Mouse (Mus musculus): Measurements from ENCODE around the gene Arid1b.
A peak's percentile ranks its signal among the peaks of the same experiment; 100 is the strongest.

Gene Arid1b

DNA sequence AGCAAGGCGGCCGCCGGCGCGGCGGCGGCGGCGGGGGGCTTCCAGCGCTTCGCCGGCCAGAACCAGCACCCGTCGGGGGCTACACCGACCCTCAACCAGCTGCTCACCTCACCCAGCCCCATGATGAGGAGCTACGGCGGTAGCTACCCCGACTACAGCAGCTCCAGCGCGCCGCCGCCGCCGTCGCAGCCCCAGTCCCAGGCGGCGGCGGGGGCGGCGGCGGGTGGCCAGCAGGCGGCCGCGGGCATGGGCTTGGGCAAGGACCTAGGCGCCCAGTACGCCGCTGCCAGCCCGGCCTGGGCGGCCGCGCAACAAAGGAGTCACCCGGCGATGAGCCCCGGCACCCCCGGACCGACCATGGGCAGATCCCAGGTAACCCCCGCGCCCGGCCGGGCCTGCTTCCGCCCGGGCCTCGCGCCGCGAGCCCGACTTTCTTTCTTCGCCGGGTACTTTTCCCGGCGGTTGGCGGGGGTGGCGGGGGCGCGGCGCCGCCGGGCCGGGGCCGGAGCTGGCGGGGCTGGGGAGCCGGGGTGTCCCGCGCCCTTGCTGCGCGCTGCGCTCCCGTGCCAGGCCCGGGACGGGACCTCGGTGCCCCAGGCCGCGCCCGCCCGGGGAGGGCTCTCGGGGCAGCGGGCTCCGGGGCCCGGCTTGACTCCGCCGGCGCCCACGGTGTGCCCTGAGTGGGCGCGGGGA is 2.1 kb downstream of the Arid1b start:
- DNase-seq = peak; percentile 96

DNA sequence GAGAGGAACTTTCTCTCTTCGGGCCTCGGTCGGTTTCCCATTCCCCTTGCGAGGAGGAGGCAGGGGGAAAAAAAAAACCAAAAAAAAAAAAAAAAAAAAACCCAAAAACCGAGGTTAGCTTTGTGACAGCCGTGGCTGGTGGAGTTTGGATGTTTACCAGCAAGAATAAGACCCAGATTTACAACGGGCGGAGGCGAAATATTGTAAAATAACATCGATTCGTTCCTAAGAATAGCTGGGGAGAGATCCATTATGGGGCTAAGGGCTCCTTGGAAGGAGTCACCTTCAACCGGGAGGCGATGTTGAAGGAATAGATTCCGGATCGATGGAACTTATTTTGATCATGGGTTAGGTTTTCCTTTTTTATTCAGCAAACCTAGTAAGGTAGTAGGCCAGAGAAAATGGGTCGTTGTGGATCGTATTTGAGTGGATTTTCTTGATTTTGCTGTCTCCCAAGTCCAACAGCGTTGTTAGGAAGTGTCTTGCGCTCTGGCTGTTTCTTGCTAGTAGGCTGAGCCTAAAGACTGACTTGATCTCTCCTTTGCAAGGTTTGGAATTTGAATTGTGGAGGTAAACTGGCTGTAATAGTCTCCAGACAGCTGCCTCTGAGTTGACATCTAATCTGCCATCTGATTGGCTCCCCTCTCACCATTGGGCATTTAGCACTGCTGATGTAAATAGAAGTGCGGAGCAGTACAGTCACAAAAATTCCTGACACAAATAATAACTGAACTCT is 2.9 kb downstream of the Arid1b start:
- DNase-seq = no peak

DNA sequence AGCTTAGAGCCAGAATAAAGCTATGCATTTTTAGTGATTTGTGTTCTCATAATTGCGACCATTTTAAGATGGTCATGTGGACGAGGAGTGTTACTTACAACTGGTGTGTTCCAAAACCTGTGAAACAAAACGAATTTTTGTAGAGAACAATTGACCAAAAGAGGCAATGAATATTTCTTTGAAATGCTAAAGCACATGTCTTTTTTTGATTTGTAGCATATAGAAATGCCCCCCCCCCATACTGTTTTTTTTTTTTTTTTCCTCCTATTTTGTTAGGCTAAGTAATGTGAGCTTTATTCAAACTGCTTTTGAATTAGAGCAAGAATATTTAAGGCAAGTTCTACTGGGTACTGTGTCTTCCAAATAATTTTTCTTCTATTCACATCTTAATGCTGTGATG is 3.8 kb downstream of the Arid1b start:
- DNase-seq = no peak

DNA sequence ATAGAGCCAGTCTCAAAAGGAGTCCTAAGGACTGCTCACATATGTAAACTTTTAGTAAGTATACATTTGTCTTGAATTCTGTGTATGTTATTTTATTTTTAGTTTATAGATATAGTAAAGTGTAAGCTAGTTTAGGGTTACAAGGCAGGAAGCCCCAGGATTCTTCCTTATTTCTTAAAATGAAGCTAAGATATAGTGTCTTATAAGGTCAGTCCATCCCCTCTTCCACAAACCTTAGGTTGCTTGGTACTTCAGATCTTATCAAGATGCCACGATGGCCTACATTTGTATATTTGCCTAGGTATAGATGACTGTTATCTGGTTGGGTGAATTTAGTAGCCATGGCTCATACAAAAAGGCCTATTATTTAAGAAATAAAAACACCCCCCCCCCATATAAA is 5.1 kb downstream of the Arid1b start:
- DNase-seq = no peak

DNA sequence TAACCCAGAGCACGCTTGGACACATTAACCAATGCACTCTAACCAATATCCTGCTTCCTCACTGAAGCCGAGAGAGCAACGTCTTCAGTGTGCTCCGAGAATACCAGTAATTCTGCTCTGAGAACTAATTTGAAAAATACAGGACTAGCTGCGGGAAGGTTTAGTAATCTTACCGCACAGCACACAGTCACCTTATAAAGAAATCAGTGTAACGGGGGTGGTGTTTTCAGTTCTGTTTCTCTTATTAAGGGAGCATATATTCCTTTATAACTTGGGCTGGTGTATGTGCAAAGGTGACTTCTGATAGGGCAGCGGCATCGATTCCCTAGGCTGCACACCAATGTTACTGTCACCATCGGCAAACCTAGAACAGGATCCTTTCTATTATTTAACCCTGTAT is 5.9 kb downstream of the Arid1b start:
- DNase-seq = peak; percentile 81

DNA sequence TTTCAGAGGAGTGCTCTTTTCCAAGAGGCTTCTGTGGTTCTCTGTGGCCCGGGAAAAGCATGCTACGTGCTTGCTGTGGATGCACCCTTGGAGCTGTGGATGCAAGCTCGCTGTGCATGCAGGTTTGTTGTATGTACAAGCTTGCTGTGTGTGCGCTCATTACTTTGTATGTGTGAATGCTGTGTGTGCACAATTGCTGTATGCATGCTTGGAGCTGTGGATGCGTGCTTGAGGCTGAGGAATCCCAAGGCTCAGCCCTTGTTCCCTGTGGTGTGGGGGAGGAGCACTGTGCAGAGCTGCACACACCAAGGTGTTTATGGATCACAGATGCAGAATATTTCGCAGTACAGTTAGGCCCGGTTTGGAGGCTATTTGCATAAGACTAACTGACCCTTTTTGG is 6.7 kb downstream of the Arid1b start:
- peak; percentile 70 for DNase-seq

DNA sequence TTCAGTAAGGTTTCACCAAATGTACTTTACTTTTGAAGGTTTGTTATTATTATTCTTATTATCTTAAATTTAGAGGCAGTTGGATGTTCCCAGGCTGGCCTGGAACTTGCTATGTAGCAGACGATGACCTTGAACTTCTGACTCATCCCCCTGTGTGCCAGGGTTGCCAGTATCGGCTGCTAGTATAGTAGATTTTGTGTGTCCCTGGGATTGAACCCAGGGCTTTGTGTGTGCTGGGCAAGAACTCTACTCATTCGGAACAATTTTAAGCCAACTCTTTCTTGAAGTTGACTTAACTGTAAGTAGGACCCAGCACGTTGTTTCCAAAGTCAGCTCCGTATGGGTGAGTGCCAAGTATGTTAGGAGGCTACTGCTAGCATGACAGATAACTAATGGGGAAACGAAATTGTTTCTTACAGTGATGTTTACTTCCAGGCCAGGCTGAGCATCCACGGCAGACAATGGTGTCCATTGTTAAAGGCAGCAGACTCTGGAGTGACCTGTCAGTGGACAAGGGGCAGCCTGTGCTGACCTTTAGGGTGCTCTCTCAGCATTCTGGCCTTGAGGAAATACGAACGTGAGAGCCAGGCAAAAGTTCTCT is 7.5 kb downstream of the Arid1b start:
- peak; percentile 95 for DNase-seq

DNA sequence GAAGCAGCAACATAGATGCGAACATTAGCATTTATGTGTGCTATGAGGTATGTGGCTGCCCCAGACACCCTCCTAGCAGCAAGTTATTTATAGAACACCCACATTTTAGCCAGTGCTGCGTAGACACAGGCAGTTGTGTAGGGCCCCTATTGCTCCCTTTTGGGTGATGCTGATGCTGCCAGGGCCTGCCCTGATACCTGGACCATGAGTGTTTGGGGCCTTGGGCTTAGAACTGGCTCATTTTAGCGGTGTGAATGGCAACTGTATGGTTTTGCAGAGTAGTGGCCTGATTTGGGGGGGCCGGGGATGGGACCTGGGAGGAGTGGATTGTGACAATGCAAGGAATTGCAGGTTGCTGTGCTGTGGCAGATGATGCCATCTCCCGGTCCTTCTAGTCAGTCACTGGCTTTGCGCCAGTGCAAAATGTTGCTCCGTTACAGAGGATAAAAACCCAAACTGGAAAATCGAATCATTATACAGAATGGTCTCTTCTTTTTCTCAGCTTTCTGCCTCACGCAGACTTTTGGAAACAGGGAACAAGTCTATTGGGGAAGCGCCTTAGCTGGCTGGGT is 8.9 kb downstream of the Arid1b start:
- DNase-seq = peak; percentile 91

DNA sequence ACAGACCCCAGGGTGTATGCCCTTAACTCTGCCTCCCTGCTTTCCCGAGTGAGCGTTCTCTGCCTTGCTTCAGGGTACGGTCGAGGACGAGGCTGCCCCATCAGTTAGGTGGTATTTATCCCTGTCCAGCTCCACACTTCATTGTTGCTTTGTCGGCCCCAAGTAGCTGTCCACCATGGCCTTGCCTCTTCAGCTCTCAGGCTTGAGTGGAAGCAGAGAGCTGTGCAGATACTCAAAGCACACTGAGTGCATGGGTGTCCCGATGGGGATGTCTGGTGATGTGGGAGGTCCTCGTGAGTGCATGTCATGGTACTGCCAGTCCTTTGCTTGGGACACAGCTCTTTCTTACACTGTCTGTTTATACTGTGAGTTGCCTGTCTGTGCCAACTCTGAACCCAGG is 10.1 kb downstream of the Arid1b start:
- peak; percentile 90 for DNase-seq

DNA sequence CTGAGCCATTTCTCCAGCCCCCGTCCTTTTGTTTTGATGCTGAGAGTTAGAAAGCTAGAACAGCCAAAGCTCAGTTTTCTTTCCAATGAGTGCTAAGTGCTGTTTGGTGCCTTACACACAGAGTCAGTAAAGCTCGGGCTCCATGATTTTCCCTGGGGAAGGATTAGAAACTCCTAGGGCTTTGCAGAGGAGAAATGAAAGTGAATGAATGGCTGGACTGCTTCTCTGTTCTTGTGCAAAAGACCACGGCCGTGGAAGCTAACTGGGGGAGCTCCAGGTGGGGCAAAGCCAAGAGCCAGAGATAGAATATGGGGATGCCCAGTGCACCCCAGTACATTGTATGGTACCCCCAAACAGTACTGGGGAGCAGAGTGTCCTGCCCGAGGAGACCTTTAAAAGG is 10.6 kb downstream of the Arid1b start:
- no peak for DNase-seq

DNA sequence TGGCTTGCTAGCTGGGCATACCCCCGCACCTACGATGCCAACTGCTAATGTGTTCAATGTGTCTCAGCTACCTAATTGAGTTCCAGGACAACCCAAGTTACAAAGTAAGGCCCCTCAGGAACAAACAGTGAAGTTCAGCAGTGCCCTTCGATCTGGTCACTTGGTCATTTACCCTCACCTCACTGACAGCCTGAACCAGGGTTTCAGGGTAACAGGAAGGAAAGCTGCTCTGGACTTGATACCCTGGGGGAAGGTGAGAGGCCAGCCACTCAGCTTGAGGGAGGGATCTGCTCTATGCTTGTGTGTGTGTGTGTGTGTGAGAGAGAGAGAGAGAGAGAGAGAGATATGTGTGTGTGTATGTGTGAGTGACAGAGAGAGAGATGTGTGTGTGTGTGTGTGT is 11.2 kb downstream of the Arid1b start:
- no peak for DNase-seq

DNA sequence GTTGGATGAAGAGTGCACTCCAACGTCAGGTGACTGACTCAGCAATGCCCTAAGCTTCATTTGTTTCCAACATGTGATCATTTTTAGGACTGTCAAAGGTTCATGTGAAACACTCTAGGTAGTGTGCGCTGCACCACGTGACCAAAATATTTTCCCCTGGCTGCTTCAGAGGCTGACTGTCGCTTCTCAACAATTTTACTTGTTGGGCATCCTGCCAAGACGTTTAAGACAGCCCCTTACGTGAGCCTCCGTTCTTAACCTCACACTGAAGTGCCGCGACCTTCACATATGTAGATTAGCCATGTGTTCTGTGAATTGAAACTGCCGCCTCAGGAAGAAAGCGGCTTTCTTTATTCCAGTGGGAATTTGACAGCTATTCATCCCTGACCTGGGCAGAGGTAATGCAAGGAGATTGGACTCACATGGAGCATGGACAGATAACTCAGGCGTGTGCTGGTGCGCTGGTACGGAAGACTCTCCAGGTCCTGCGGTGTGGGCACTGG is 13.1 kb downstream of the Arid1b start:
- peak; percentile 90 for DNase-seq

DNA sequence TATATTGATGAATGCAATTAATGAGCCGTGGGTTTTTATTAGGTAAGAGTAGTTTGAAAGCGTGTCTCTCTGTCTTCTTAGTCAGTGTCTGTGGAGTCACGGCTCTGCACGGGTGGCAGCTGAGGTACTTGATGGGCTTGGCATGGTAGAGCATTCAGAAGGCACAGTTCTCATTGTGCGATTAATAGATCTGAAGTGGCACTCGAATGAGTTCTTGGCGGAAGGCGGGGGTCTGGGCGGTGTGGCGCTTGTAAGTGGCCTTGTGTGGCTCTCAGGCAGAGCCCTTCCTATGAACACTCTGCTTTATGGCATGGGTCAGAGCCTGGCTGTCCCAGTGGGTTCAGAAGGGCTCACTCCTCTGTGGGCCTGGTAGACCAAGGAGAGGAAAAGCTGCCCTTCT is 14.1 kb downstream of the Arid1b start:
- peak; percentile 94 for DNase-seq

DNA sequence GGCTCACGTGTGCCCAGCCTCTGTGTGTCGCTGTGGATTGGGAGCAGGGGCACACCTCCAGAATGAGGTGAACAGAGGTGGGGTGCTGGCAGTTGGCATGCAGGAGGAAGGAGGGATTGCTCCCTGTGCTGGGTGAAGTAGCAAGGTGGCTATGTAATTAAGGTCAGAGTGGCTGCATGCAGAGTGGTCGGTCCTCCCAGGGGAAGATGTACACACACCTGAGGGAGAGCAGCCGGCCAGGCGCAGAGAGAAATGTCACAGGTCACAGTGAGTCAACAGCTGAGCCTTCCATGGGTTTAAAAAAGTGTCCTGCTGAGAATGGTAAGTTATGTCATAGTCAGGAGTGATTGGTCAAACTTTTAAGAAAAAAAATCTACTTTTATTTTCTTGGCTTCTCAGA is 14.6 kb downstream of the Arid1b start:
- DNase-seq = no peak

DNA sequence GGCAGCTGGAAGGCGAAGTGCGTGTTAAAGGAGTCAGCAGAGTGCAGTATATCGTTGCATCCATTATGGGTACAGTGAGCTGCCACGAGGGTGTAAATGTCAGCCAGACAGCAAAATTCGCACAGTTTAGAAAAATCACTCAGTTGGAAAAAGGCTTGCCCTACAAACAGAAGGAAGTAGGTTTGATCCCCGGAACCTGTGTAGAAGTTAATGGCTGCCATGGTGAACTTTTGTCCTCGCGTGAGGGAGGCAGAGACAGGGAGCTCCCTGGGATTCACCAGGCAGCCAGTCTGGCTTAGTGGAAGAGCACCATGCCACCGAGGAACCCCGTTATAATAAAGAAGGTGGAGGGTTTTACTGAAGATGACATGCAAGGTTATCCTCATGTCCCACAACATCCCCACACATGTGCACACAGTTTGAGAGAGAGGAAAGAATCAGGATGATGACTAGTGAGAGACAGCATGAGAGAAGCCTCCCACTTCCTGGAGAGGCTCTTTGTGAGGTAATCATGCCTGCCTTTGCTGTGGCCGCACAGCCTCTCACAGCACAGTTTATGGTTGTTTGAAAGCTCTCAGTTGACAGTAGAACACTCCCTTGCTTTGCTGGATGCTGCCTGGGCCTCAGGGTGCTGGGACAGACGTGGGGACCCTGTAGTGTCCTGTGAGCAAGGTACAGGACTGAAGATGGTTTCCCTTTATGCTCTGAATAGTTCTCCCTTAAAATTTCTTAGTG is 15.6 kb downstream of the Arid1b start:
- DNase-seq = no peak

DNA sequence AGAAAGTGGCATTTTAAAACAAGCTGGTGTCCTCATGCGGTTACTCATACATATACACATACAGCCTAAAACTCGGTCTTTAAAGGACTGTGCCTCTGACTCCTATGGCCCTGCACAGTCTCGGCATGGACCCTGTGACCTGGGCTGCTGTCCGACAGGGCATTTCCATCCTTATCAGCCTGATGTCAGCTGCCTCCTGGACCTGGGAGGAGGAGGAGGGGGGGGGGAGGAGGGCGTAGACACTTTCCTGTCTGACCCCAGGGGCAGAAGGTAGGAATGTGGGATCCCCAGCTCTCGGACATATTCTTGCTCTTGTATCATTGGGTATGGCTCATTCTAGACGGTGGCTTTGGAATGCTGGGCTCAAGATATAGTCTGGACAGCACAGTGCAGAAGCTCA is 16.6 kb downstream of the Arid1b start:
- DNase-seq = no peak

DNA sequence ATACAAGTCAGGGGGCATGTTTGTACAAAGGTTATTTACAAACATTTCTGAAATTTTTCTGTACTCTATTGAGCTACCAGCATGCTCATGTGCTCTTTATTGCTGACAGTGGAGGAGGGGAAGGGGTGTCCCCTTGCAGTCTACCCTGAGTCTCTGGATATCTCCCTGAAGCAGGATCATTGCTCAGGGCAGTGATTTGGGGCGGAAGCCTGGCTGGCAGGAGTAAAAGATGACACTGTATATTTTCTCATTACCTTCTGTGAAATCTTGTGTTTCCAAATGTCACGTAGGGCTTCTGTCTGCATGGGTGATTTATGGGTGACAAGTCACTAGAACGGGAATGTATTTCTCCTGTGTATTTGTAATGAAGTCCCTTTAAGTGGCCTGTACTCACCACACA is 18.0 kb downstream of the Arid1b start:
- no peak for DNase-seq

DNA sequence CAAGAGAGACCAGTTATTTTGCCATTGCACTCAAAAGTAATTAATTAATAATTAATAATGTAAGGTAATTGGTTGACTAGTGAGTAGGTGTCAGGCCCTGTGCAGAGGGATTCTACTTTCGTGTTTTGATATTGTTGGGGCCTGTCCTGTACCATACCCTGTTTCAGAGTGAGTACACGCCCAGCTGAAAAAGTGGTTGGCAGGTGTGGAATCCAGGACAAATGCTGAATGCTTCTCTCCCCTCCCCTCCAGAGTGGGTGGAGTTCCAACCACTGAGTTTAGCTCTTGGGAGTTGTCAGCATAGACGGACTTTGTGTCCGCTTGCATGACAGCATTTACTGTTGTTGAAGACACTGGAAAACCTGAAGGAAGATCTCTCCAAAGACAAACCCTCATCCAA is 18.4 kb downstream of the Arid1b start:
- DNase-seq = no peak

DNA sequence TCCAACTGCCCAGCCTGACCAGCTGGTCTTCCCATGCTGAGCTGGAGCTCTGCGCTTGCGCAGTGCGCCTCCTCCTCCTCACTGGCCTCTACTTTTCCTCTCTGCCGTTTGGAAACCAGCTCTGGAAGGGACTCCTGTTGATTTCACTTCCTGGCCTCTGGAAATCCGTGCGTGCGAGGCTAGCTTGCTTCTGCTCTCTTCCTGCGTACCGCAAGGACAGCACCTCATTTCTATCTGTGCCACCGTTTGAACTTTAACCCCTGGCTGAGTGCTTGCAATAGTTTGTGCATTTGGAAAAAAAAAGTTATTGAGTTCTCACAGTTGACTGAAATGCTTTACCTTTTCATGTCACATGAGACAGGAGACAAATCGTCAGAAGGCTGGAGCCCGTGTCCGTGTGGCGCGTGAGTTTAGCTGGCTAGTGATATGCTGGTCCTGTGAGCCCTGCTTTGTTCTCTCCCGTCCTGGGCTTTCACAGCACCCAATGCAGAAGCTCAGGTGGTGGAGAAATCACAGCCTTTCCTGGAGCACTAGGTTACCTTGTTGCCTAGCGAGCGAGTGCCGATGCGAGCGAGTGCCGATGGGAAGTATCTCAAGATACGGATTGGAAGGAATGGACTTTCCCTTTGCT is 20.3 kb downstream of the Arid1b start:
- DNase-seq = no peak

DNA sequence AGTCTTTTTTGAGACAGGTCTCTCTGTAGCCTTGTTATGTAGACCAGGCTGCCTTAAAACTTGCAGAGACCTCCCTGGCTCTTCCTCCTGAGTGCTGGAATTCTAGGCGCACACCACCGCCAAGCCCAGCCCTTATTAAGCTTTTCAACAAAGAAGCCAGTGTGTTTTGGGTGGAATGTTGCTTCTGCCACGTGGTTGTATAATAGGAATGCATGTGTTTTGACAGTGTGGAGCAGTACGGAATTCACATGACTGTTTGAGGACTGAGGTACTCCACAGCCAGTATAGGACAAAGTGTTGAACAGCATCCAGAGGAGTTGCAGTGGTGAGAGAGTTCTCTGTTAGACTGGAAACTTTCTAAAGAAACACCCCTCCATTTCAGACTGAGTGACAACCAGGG is 22.3 kb downstream of the Arid1b start:
- no peak for DNase-seq

DNA sequence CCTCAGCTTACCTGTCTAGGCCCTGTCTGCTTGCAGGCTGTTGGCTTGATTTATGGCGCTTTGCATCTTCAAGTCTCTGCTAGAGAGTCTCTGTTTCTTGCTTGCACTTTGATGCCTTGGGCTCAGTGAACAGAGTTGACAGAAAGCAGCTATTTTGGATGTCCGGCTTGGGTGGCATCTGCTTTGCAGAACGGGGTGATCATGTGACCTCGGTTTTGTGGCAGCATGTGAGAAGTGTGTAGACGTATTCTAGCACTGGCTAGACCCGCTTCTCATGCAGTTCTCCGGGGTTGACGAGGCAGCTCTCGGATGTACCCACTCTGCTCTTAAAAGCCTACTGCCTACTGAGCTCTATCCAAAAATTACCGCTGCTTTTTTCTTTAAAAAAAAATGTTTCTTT is 22.9 kb downstream of the Arid1b start:
- DNase-seq = no peak

DNA sequence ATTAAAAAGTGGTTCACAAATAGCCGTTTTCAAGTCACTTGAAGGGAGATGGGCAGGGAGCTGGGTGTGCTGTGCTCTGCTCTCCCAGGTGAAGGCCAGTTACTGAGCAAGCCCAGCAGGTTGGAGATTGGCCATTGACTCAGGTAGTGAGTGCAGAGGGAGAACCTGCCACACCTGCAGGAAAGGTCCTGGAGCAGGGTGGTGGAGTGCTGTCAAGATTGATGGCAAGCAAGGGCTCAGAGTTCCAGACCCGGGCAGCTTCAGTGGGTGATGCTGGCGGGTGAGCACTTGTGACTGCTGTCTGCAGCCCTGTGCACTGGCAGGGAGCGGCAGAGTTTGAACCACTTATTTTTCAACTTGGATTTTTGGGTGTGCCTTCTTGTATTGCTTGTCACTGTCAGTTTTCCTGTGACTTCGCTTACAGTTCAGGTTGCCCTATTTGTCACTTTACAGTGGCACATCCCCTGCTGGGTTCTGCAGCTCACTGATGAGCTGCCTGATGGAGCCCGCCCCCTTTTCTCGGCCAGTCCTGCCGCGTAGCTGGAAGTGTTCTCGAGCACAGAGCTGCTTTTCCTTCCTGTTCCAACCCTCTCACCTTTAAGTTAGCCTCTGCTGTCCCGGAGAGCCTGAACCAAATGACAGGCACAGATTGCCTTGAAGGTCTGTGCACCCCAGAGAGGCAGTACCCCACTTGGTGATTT is 27.3 kb downstream of the Arid1b start:
- no peak for DNase-seq

Data from heart, adult 11 months (tissue).